Mouse (Mus musculus): ENCODE measurements at regions not wholly inside any gene's neighbourhood (a gene's known extent, or its start where the extent isn't known, plus 50 kb on each side); places are given as distances from the start of the nearest gene placed in this dataset.

- DNase-seq (ENCODE audit: low spot score in 2 of 2) = no peak
Measured at GRCm38 (mm10) chr13:42507535-42507934, 172.9 kb upstream of the Phactr1 start.

- no peak for DNase-seq (ENCODE audit: low spot score in 2 of 2)
Measured at GRCm38 (mm10) chr13:42518686-42519085, 161.7 kb upstream of the Phactr1 start.

GRCm38 (mm10) chr13:42522553-42522952, 157.9 kb upstream of the Phactr1 start:
- no peak for DNase-seq (ENCODE audit: low spot score in 2 of 2)

GRCm38 (mm10) chr13:42526163-42526562, 154.3 kb upstream of the Phactr1 start:
- no peak for DNase-seq (ENCODE audit: low spot score in 2 of 2)

- DNase-seq (ENCODE audit: low spot score in 2 of 2) = peak in 1 of 2 experiments; percentile 6
Measured at GRCm38 (mm10) chr13:42526966-42527365, 153.5 kb upstream of the Phactr1 start.

- DNase-seq (ENCODE audit: low spot score in 2 of 2) = no peak
Measured at GRCm38 (mm10) chr13:42528169-42528568, 152.3 kb upstream of the Phactr1 start.

- peak in 1 of 2 experiments; percentile 7 for DNase-seq (ENCODE audit: low spot score in 2 of 2)
Measured at GRCm38 (mm10) chr13:42536501-42537210, 143.8 kb upstream of the Phactr1 start.

GRCm38 (mm10) chr13:42538046-42538445, 142.4 kb upstream of the Phactr1 start:
- no peak for DNase-seq (ENCODE audit: low spot score in 2 of 2)

GRCm38 (mm10) chr13:42544536-42545094, 135.8 kb upstream of the Phactr1 start:
- DNase-seq (ENCODE audit: low spot score in 2 of 2) = no peak

- DNase-seq (ENCODE audit: low spot score in 2 of 2) = no peak
Measured at GRCm38 (mm10) chr13:42546389-42546788, 134.0 kb upstream of the Phactr1 start.

- DNase-seq (ENCODE audit: low spot score in 2 of 2) = no peak
Measured at GRCm38 (mm10) chr13:42546851-42547250, 133.6 kb upstream of the Phactr1 start.

- DNase-seq (ENCODE audit: low spot score in 2 of 2) = no peak
Measured at GRCm38 (mm10) chr13:42549021-42549559, 131.3 kb upstream of the Phactr1 start.

- DNase-seq (ENCODE audit: low spot score in 2 of 2) = no peak
Measured at GRCm38 (mm10) chr13:42554961-42555360, 125.5 kb upstream of the Phactr1 start.

GRCm38 (mm10) chr13:42558526-42558925, 121.9 kb upstream of the Phactr1 start:
- no peak for DNase-seq (ENCODE audit: low spot score in 2 of 2)

- DNase-seq (ENCODE audit: low spot score in 2 of 2) = no peak
Measured at GRCm38 (mm10) chr13:42561446-42561845, 119.0 kb upstream of the Phactr1 start.

- DNase-seq (ENCODE audit: low spot score in 2 of 2) = no peak
Measured at GRCm38 (mm10) chr13:42565291-42566058, 114.9 kb upstream of the Phactr1 start.

GRCm38 (mm10) chr13:42570600-42571348, 109.6 kb upstream of the Phactr1 start:
- DNase-seq (ENCODE audit: low spot score in 2 of 2) = no peak

GRCm38 (mm10) chr13:42574189-42574588, 106.2 kb upstream of the Phactr1 start:
- no peak for DNase-seq (ENCODE audit: low spot score in 2 of 2)

GRCm38 (mm10) chr13:42575725-42576426, 104.5 kb upstream of the Phactr1 start:
- DNase-seq (ENCODE audit: low spot score in 2 of 2) = peak; percentile 65 to 80

- no peak for DNase-seq (ENCODE audit: low spot score in 2 of 2)
Measured at GRCm38 (mm10) chr13:42579471-42579870, 101.0 kb upstream of the Phactr1 start.

- no peak for DNase-seq (ENCODE audit: low spot score in 2 of 2)
Measured at GRCm38 (mm10) chr13:42589136-42589535, 91.3 kb upstream of the Phactr1 start.
